Mouse (Mus musculus): Measurements from ENCODE around the gene Clec9a. TPM values are rescaled to one million over a fixed set of nuclear protein-coding genes. Genes with fewer than 3 reads are reported as not detected.

Gene Clec9a
- polyA plus RNA-seq, 1 experiment from 2014 or later = 0.35 TPM

GRCm38 (mm10) chr6:129434239-129434638 lies 25.6 kb downstream of the Clec9a start:
- no peaks in the 10 kb centered on the region for H3K27me3 ChIP-seq (replicated peaks)
- no peak for ATAC-seq (replicated peaks)
- 66% methylated on average over 5 of the region's 5 CpGs for WGBS
- H3K4me2 ChIP-seq = no peak overlapping the region
- no peak overlapping the region for H3K27ac ChIP-seq
- H3K9me3 ChIP-seq = no peaks in the 10 kb centered on the region
- H3K4me3 ChIP-seq = no peak overlapping the region
- H3K4me1 ChIP-seq = no peaks in the 10 kb centered on the region
- H3K9ac ChIP-seq = no peak overlapping the region
- H3K36me3 ChIP-seq (replicated peaks) = no peaks in the 10 kb centered on the region

GRCm38 (mm10) chr6:129436025-129436424 lies 27.4 kb downstream of the Clec9a start:
- no peak for ATAC-seq (replicated peaks)
- Histone ChIP-seq H3K9ac (no peak overlapping the region), H3K27ac (no peak overlapping the region), H3K27me3 (replicated peaks) (no peaks in the 10 kb centered on the region), H3K4me1 (no peaks in the 10 kb centered on the region), H3K4me3 (no peak overlapping the region), H3K4me2 (no peak overlapping the region), H3K36me3 (replicated peaks) (no peaks in the 10 kb centered on the region), H3K9me3 (no peaks in the 10 kb centered on the region)
- WGBS = 92% methylated on average over 3 of the region's 3 CpGs

GRCm38 (mm10) chr6:129438033-129438432 lies 29.4 kb downstream of the Clec9a start:
- Histone ChIP-seq H3K9ac (no peak overlapping the region), H3K9me3 (no peaks in the 10 kb centered on the region), H3K4me3 (no peak overlapping the region), H3K27me3 (replicated peaks) (no peaks in the 10 kb centered on the region), H3K4me1 (no peaks in the 10 kb centered on the region), H3K36me3 (replicated peaks) (no peaks in the 10 kb centered on the region), H3K27ac (no peak overlapping the region), H3K4me2 (no peak overlapping the region)
- WGBS = 87% methylated on average over 2 of the region's 2 CpGs
- no peak for ATAC-seq (replicated peaks)

- Histone ChIP-seq H3K9me3 (no peaks in the 10 kb centered on the region), H3K27me3 (replicated peaks) (no peaks in the 10 kb centered on the region), H3K9ac (no peak overlapping the region), H3K4me2 (no peak overlapping the region), H3K4me1 (no peaks in the 10 kb centered on the region), H3K27ac (no peak overlapping the region), H3K4me3 (no peak overlapping the region), H3K36me3 (replicated peaks) (no peaks in the 10 kb centered on the region)
- no peak for ATAC-seq (replicated peaks)
- WGBS = 77% methylated on average over 6 of the region's 6 CpGs
Observed at GRCm38 (mm10) chr6:129449743-129450142, 41.1 kb downstream of the Clec9a start.

- 55% methylated on average over 13 of the region's 13 CpGs for WGBS
- peak within 1 kb of the TSS; percentile 17; the same call in 1 of the 2 replicates for H3K27ac ChIP-seq
- no peak within 1 kb of the TSS for H3K4me2 ChIP-seq
- H3K36me3 ChIP-seq (replicated peaks) = no peaks in the 10 kb centered on the region
- H3K4me3 ChIP-seq = no peak within 1 kb of the TSS
- H3K27me3 ChIP-seq (replicated peaks) = no peaks in the 10 kb centered on the region
- H3K4me1 ChIP-seq = no peaks in the 10 kb centered on the region
- peak; percentile 75 for ATAC-seq (replicated peaks)
- H3K9me3 ChIP-seq = no peaks in the 10 kb centered on the region
- no peak within 1 kb of the TSS for H3K9ac ChIP-seq
Observed at GRCm38 (mm10) chr6:129451411-129452039, 42.9 kb downstream of the Clec9a start, which contains the start of gene Clec1a. Gene Clec1a (minus strand): TSS chr6:129452000.

GRCm38 (mm10) chr6:129471386-129471785 lies 62.7 kb downstream of the Clec9a start:
- Histone ChIP-seq H3K27ac (no peak overlapping the region), H3K9me3 (no peaks in the 10 kb centered on the region), H3K4me3 (no peak overlapping the region), H3K9ac (no peak overlapping the region), H3K36me3 (replicated peaks) (no peaks in the 10 kb centered on the region), H3K4me2 (no peak overlapping the region), H3K4me1 (no peaks in the 10 kb centered on the region), H3K27me3 (replicated peaks) (no peaks in the 10 kb centered on the region)
- ATAC-seq (replicated peaks) = no peak
- 95% methylated on average over 6 of the region's 6 CpGs for WGBS

GRCm38 (mm10) chr6:129472627-129473026 lies 64.0 kb downstream of the Clec9a start:
- ATAC-seq (replicated peaks) = no peak
- no peak overlapping the region for H3K4me2 ChIP-seq
- no peaks in the 10 kb centered on the region for H3K36me3 ChIP-seq (replicated peaks)
- no peaks in the 10 kb centered on the region for H3K27me3 ChIP-seq (replicated peaks)
- H3K4me3 ChIP-seq = no peak overlapping the region
- no peak overlapping the region for H3K27ac ChIP-seq
- WGBS = 88% methylated on average over 5 of the region's 5 CpGs
- no peaks in the 10 kb centered on the region for H3K4me1 ChIP-seq
- H3K9me3 ChIP-seq = no peaks in the 10 kb centered on the region
- no peak overlapping the region for H3K9ac ChIP-seq

Other genes starting within 250 kb of the Clec9a start
- not detected in 2 replicates for gene Clec2d, start 228.2 kb upstream of the Clec9a start, polyA plus RNA-seq (2015; fragmentation: Nextera tagmentation; extraction: Ambion mirVana)
- gene Cd69, start 133.4 kb upstream of the Clec9a start, polyA plus RNA-seq (2015; fragmentation: Nextera tagmentation; extraction: Ambion mirVana) = not detected in 2 replicates
- not detected in 2 replicates for gene 4922502D21Rik, start 77.1 kb upstream of the Clec9a start, polyA plus RNA-seq (2015; fragmentation: Nextera tagmentation; extraction: Ambion mirVana)
- gene Clec12a, start 66.2 kb upstream of the Clec9a start, polyA plus RNA-seq (2015; fragmentation: Nextera tagmentation; extraction: Ambion mirVana) = 0.17 and 0.38 TPM in 2 replicates
- 0.14 and 0.37 TPM in 2 replicates for gene Clec12b, start 23.0 kb upstream of the Clec9a start, polyA plus RNA-seq (2015; fragmentation: Nextera tagmentation; extraction: Ambion mirVana)
- gene Clec1b, start 11.6 kb upstream of the Clec9a start, polyA plus RNA-seq (2015; fragmentation: Nextera tagmentation; extraction: Ambion mirVana) = 0.97 and 1.6 TPM in 2 replicates
- gene Clec1a, start 43.1 kb downstream of the Clec9a start, polyA plus RNA-seq (2015; fragmentation: Nextera tagmentation; extraction: Ambion mirVana) = 1.6 TPM in 2 replicates
- not detected in 2 replicates for gene Olr1, start 98.3 kb downstream of the Clec9a start, polyA plus RNA-seq (2015; fragmentation: Nextera tagmentation; extraction: Ambion mirVana)
- 0.32 TPM in 1 of 2 replicates, not detected in the other for gene Tmem52b, start 103.7 kb downstream of the Clec9a start, polyA plus RNA-seq (2015; fragmentation: Nextera tagmentation; extraction: Ambion mirVana)
- gene Gabarapl1, start 124.3 kb downstream of the Clec9a start, polyA plus RNA-seq (2015; fragmentation: Nextera tagmentation; extraction: Ambion mirVana) = 201 TPM in 2 replicates
- gene Klre1, start 169.0 kb downstream of the Clec9a start, polyA plus RNA-seq (2015; fragmentation: Nextera tagmentation; extraction: Ambion mirVana) = not detected in 2 replicates
- gene Klrd1, start 182.9 kb downstream of the Clec9a start, polyA plus RNA-seq (2015; fragmentation: Nextera tagmentation; extraction: Ambion mirVana) = not detected in 2 replicates
- gene Klrk1, start 215.0 kb downstream of the Clec9a start, polyA plus RNA-seq (2015; fragmentation: Nextera tagmentation; extraction: Ambion mirVana) = 0.26 and 0.31 TPM in 2 replicates
- gene Klrc3, start 234.5 kb downstream of the Clec9a start, polyA plus RNA-seq (2015; fragmentation: Nextera tagmentation; extraction: Ambion mirVana) = not detected in 2 replicates